Mouse (Mus musculus) olfactory bulb, adult 2 months (tissue): ENCODE data around the gene Abcc3.

Experiments
- CTCF ChIP-seq: fragments of 200-500 bp; IDR thresholded peaks from 2 replicates; pipeline ENCODE4 v1.5.1; 2012; ENCODE audit warnings: low read depth, mild to moderate bottlenecking, low read length, moderate library complexity; ENCODE audit not compliant: insufficient read depth
- POLR2A ChIP-seq: fragments of 200-500 bp; IDR thresholded peaks from 2 replicates; pipeline ENCODE4 v1.6.1; 2012; ENCODE audit warnings: mild to moderate bottlenecking, low read depth, low read length, moderate library complexity; ENCODE audit not compliant: insufficient read depth

DNA sequence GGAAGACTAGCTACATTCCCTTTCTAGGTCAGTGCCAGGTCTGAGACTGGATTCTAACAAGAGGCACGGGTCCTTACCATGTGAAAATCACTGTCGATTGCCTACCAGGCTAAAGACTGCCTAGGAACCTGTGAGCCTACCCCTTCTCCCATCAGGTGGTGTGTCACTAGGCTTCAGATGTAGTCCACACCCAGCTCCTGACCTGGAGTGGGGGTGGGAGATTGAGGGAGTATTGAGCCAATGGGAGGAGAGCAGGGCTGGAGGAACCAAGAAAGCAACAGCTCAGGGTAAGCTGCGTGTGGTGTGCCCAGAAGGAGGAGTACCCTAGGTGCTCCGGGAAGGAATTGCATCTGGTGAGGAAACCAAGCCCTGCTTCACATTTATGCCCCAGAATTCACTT is 21.2 kb upstream of the Abcc3 start:
- no peak for TF ChIP-seq CTCF
- no peak for TF ChIP-seq POLR2A
